22 mouse cellular contexts compared by ENCODE assay signal in genomic region chr11:61419253-61419652, GRCm38 (mm10). TPM values are rescaled to one million over a fixed set of nuclear protein-coding genes. Genes with fewer than 3 reads are reported as not detected.
"Had no signal": no experiment of that assay in that cellular context is flagged by ENCODE, and none has a peak within 500 bp of the region (broad histone marks: within the 10 kb centered on the region; RNA-seq: fewer than 3 reads in every experiment).

No protein-coding gene starts in this region.

- H3K4me2 ChIP-seq: lung, embryonic 15.5 days; midbrain, embryonic 11.5 days; midbrain, embryonic 13.5 days; midbrain, embryonic 15.5 days; neural tube, embryonic 13.5 days; stomach, embryonic 15.5 days had no signal

- H3K4me3 ChIP-seq: lung, embryonic 15.5 days; megakaryocyte, embryonic 14.5 days; midbrain, embryonic 13.5 days; midbrain, embryonic 15.5 days; neural tube, embryonic 13.5 days; stomach, embryonic 15.5 days had no signal

- H3K9me3 ChIP-seq: lung, embryonic 15.5 days; midbrain, embryonic 13.5 days; midbrain, embryonic 15.5 days; neural tube, embryonic 13.5 days; stomach, embryonic 15.5 days had no signal

- H3K4me1 ChIP-seq: megakaryocyte, embryonic 14.5 days; midbrain, embryonic 13.5 days; midbrain, embryonic 15.5 days; neural tube, embryonic 13.5 days; stomach, embryonic 15.5 days had no signal

- DNase-seq: liver, postnatal 0 days; lung, adult 2 months; lung, postnatal 14 days; lung, postnatal 36 days; right cerebral cortex, postnatal 14 days; thymus, adult 2 months; thymus, postnatal 25 days; thymus, postnatal 4 days had no signal

- H3K27me3 ChIP-seq: lung, embryonic 15.5 days; midbrain, embryonic 13.5 days; midbrain, embryonic 15.5 days; neural tube, embryonic 13.5 days; stomach, embryonic 15.5 days had no signal

- H3K36me3 ChIP-seq: lung, embryonic 15.5 days; midbrain, embryonic 13.5 days; midbrain, embryonic 15.5 days; neural tube, embryonic 13.5 days; stomach, embryonic 15.5 days had no signal

- ATAC-seq: liver, postnatal 0 days; lung, postnatal 0 days; midbrain, embryonic 13.5 days; midbrain, embryonic 15.5 days had no signal

- H3K9ac ChIP-seq: liver, postnatal 0 days; lung, embryonic 15.5 days; midbrain, embryonic 13.5 days; midbrain, embryonic 15.5 days; neural tube, embryonic 13.5 days; stomach, embryonic 15.5 days had no signal

- H3K27ac ChIP-seq: lung, embryonic 15.5 days; macrophage; midbrain, embryonic 13.5 days; midbrain, embryonic 15.5 days; neural tube, embryonic 13.5 days; stomach, embryonic 15.5 days; stomach, postnatal 0 days had no signal

RNA-seq across cellular contexts. Expression of gene Rnf112, which starts 34.7 kb away (rescaled TPM):
- total RNA-seq: megakaryocyte progenitor cell, adult 5-6 weeks; monocyte, adult 5-6 weeks; neutrophil, adult 5-6 weeks had no signal
- polyA plus RNA-seq: macrophage; spleen, adult 2 months had no signal

RNA-seq across cellular contexts. Expression of gene Slc47a1, which starts 41.1 kb away (rescaled TPM):
- total RNA-seq: megakaryocyte progenitor cell, adult 5-6 weeks; monocyte, adult 5-6 weeks; neutrophil, adult 5-6 weeks had no signal
- polyA plus RNA-seq: macrophage; midbrain, embryonic 13.5 days; neural tube, embryonic 13.5 days had no signal
